Mouse (Mus musculus): ENCODE data around the gene Hp1bp3. TPM values are rescaled to one million over a fixed set of nuclear protein-coding genes. Genes with fewer than 3 reads are reported as not detected.

Gene Hp1bp3
- polyA plus RNA-seq, 1 experiment from 2014 or later = 134 TPM

- WGBS = 79% methylated on average over 7 of the region's 7 CpGs
- H3K27me3 ChIP-seq (ENCODE audit: insufficient read depth, low read length) = no peaks in the 10 kb centered on the region
- H3K4me1 ChIP-seq (replicated peaks; ENCODE audit: insufficient read depth, low read length) = no peaks in the 10 kb centered on the region
- no peak for TF ChIP-seq CTCF (IDR thresholded peaks at IDR 0.05; ENCODE audit: low read depth)
- H3K4me3 ChIP-seq (replicated peaks; ENCODE audit: low read depth, low read length) = no peak overlapping the region
- DNase-seq (ENCODE audit: low spot score) (no peak), ATAC-seq (replicated peaks; ENCODE audit: low FRiP score, low read depth) (no peak)
- H3K9ac ChIP-seq (ENCODE audit: low read depth, low read length) = no peak overlapping the region
- no peak overlapping the region for H3K27ac ChIP-seq
- H3K9me3 ChIP-seq (replicated peaks; ENCODE audit: low read length) = no peaks in the 10 kb centered on the region
- H3K4me2 ChIP-seq (ENCODE audit: low read length) = no peak overlapping the region
- no peaks in the 10 kb centered on the region for H3K36me3 ChIP-seq (ENCODE audit: insufficient read depth, low read length)
Observed at GRCm38 (mm10) chr4:138258663-138259062, 42.6 kb downstream of the Hp1bp3 start.

GRCm38 (mm10) chr4:138259482-138259881 is 43.4 kb downstream of the Hp1bp3 start:
- 84% methylated on average over 5 of the region's 5 CpGs for WGBS
- ATAC-seq (replicated peaks; ENCODE audit: low FRiP score, low read depth) (no peak), DNase-seq (ENCODE audit: low spot score) (no peak)
- no peak for TF ChIP-seq CTCF (IDR thresholded peaks at IDR 0.05; ENCODE audit: low read depth)
- H3K4me3 ChIP-seq (replicated peaks; ENCODE audit: low read depth, low read length) = no peak overlapping the region
- H3K36me3 ChIP-seq (ENCODE audit: insufficient read depth, low read length) = no peaks in the 10 kb centered on the region
- H3K9me3 ChIP-seq (replicated peaks; ENCODE audit: low read length) = no peaks in the 10 kb centered on the region
- H3K4me2 ChIP-seq (ENCODE audit: low read length) = no peak overlapping the region
- no peak overlapping the region for H3K27ac ChIP-seq
- H3K9ac ChIP-seq (ENCODE audit: low read depth, low read length) = no peak overlapping the region
- no peaks in the 10 kb centered on the region for H3K27me3 ChIP-seq (ENCODE audit: insufficient read depth, low read length)
- H3K4me1 ChIP-seq (replicated peaks; ENCODE audit: insufficient read depth, low read length) = no peaks in the 10 kb centered on the region

DNA sequence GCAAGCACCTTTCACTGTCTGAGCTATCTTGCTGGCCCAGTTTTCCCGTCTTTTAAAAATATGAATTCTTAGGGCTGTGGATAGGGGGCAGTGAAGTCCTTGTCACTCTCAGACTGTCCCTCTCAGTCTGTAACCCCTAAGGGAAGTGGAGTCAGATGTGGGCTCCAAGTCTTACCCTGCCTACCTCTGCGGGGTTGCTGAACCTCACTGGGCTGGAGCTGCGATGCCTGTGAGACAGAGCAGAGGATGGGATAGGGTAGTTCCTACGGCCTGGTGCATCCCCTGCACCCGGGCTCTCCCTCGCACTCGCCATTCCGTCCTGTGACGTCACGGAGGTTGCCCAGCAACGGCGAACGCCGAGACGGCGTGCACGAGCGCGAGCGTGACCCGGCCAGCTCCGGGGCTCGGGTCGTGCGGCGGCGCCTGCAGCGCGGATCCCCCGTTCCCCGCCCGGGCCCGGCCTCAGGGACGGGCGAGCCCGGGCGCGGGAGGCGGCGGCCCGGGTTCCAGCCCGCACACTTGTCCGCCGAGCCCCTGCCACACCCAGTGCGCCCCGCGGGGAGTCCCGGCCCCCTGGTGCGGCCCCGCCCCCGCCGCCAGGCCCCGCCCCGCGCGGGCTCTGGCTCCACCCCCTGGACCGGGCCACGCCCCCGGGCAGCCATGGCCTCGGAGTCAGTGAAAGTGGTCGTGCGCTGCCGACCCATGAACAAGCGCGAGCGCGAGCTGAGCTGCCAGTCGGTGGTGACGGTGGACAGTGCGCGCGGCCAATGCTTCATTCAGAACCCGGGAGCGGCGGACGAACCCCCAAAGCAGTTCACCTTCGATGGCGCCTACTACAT is 46.0 kb downstream of the Hp1bp3 start:
- TF ChIP-seq CTCF (IDR thresholded peaks at IDR 0.05; ENCODE audit: low read depth) = peak; percentile 50; the same call in 1 of the 2 replicates
- DNase-seq (ENCODE audit: low spot score) (peak; percentile 80), ATAC-seq (replicated peaks; ENCODE audit: low FRiP score, low read depth) (peak; percentile 86)
- H3K9ac ChIP-seq (ENCODE audit: low read depth, low read length) = peak overlapping the region; percentile 56
- no peaks in the 10 kb centered on the region for H3K36me3 ChIP-seq (ENCODE audit: insufficient read depth, low read length)
- under 1% methylated on average over 71 of the region's 78 CpGs for WGBS
- H3K4me2 ChIP-seq (ENCODE audit: low read length) = peak overlapping the region; percentile 93
- no peaks in the 10 kb centered on the region for H3K9me3 ChIP-seq (replicated peaks; ENCODE audit: low read length)
- H3K4me3 ChIP-seq (replicated peaks; ENCODE audit: low read depth, low read length) = peak overlapping the region; percentile 73
- H3K27ac ChIP-seq = no peak overlapping the region
- no peaks in the 10 kb centered on the region for H3K4me1 ChIP-seq (replicated peaks; ENCODE audit: insufficient read depth, low read length)
- H3K27me3 ChIP-seq (ENCODE audit: insufficient read depth, low read length) = no peaks in the 10 kb centered on the region

DNA sequence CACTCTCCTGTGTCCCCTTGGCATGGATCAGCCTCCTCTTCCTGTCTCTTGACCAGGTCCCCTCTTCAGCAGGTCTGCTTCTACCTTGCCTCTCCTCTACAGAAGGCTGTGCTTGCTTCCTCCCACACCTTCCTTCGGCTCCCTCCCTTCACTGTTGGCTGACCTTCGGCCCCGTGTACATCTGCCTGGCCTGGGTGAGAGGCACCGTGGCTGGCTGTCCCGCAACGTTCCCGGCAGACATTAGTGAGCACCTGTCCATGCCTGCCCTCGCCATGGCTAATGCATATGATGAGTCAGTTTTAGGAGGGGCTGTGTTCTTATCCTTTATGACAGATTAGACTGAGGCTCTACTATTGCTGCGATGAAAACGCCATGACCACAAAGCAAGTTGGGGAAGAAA is 51.8 kb downstream of the Hp1bp3 start:
- Histone ChIP-seq H3K27ac (no peak overlapping the region), H3K27me3 (ENCODE audit: insufficient read depth, low read length) (no peaks in the 10 kb centered on the region), H3K4me3 (replicated peaks; ENCODE audit: low read depth, low read length) (no peak overlapping the region), H3K9me3 (replicated peaks; ENCODE audit: low read length) (no peaks in the 10 kb centered on the region), H3K36me3 (ENCODE audit: insufficient read depth, low read length) (no peaks in the 10 kb centered on the region), H3K9ac (ENCODE audit: low read depth, low read length) (no peak overlapping the region), H3K4me2 (ENCODE audit: low read length) (no peak overlapping the region), H3K4me1 (replicated peaks; ENCODE audit: insufficient read depth, low read length) (no peaks in the 10 kb centered on the region)
- no peak for TF ChIP-seq CTCF (IDR thresholded peaks at IDR 0.05; ENCODE audit: low read depth)
- 77% methylated on average over 10 of the region's 10 CpGs for WGBS
- ATAC-seq (replicated peaks; ENCODE audit: low FRiP score, low read depth) = no peak
- no peak for DNase-seq (ENCODE audit: low spot score)

DNA sequence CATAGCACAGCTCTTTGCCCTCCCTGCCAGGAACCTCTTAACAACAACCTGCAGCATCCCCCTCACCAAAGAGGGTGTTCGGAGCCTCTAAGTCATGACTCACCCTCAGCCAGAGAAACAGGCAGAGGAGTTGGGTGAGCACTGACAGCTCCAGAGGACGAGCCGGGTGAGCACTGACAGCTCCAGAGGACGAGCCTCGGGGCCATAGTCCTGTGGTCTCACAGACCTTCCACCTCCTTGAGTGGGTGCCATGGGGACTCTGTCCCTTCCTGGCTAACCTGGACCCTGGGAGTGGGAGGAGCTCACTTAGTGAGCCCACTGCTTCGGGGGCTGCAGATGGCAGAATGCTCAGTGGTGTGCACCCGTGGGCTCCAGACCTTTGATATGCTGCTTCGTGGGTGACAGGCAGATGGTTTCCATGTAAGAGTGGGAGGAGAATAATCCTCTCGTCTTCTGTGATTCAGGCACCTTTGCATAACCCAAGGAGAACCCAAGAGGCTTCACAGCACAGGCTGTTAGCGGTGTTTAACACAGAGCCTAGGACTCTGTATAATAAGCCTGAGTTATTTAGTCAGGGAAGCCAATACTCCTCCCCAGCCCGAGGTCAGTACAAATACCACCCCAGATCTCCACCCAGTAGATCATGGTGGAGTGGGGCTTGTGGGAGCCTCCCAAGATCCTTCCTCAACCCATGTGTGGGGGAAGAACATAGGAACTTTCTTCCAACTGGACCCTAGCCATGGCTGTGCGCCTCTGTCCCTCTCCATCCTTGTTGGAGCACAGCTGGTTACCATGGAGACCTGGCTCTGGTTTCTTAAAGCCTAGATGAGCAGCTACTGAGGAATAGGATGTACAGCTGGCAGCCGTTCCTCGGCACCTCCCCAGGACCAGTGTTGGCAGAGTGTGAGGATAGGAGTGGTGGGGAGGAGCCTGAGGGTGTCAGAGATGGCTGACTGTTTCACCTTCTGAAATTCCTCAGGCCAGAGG is 56.2 kb downstream of the Hp1bp3 start:
- DNase-seq (ENCODE audit: low spot score) (peak; percentile 18), ATAC-seq (replicated peaks; ENCODE audit: low FRiP score, low read depth) (no peak)
- no peaks in the 10 kb centered on the region for H3K4me1 ChIP-seq (replicated peaks; ENCODE audit: insufficient read depth, low read length)
- TF ChIP-seq CTCF (IDR thresholded peaks at IDR 0.05; ENCODE audit: low read depth) = no peak
- no peak overlapping the region for H3K4me2 ChIP-seq (ENCODE audit: low read length)
- 56% methylated on average over 14 of the region's 14 CpGs for WGBS
- no peaks in the 10 kb centered on the region for H3K9me3 ChIP-seq (replicated peaks; ENCODE audit: low read length)
- H3K27ac ChIP-seq = no peak overlapping the region
- no peak overlapping the region for H3K4me3 ChIP-seq (replicated peaks; ENCODE audit: low read depth, low read length)
- H3K27me3 ChIP-seq (ENCODE audit: insufficient read depth, low read length) = no peaks in the 10 kb centered on the region
- H3K9ac ChIP-seq (ENCODE audit: low read depth, low read length) = no peak overlapping the region
- no peaks in the 10 kb centered on the region for H3K36me3 ChIP-seq (ENCODE audit: insufficient read depth, low read length)

- TF ChIP-seq CTCF (IDR thresholded peaks at IDR 0.05; ENCODE audit: low read depth) = no peak
- ATAC-seq (replicated peaks; ENCODE audit: low FRiP score, low read depth) = no peak
- no peaks in the 10 kb centered on the region for H3K4me1 ChIP-seq (replicated peaks; ENCODE audit: insufficient read depth, low read length)
- WGBS = 55% methylated on average over 7 of the region's 7 CpGs
- H3K4me3 ChIP-seq (replicated peaks; ENCODE audit: low read depth, low read length) = no peak overlapping the region
- no peak for DNase-seq (ENCODE audit: low spot score)
- H3K4me2 ChIP-seq (ENCODE audit: low read length) = no peak overlapping the region
- no peaks in the 10 kb centered on the region for H3K27me3 ChIP-seq (ENCODE audit: insufficient read depth, low read length)
- H3K36me3 ChIP-seq (ENCODE audit: insufficient read depth, low read length) = no peaks in the 10 kb centered on the region
- no peak overlapping the region for H3K9ac ChIP-seq (ENCODE audit: low read depth, low read length)
- H3K27ac ChIP-seq = no peak overlapping the region
- H3K9me3 ChIP-seq (replicated peaks; ENCODE audit: low read length) = no peaks in the 10 kb centered on the region
Observed at GRCm38 (mm10) chr4:138278346-138278745, 62.2 kb downstream of the Hp1bp3 start.
